8 mouse cellular contexts compared by ENCODE assay signal in the genomic region with DNA sequence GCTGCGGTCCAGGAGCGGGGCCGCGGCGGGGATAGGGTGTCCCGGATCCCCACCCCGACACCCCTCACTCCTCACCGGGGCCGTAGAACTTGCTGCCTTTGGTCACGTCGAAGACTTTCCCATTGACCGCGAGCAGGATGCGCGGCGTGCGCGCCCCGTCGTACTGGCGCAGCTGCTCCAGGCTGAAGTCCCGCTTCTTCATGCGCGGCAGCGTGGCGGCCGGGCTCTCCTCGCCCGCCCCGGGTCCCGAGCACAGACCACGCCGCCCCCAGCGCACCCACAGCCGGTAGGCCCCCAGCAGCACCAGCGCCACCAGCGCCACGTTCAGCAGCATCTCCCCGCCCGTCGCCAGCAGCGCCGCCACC. TPM values are rescaled to one million over a fixed set of nuclear protein-coding genes. Genes with fewer than 3 reads are reported as not detected.
DNase-seq lines count a peak whose midpoint lies in the region; ATAC-seq and TF ChIP-seq lines count a peak whose summit lies in the region.

No protein-coding gene starts in this region.

- intact Hi-C loops in heart, adult 2 months (cut with DNase I) = loop anchor here (5.0 kb wide), 4 partner anchors 135 to 660 kb away; a partner anchor contains a TSS

- TF ChIP-seq EP300 in heart, adult 2 months (IDR thresholded peaks at IDR 0.05; ENCODE audit: insufficient read depth, low read depth, low read length) = no peak
- no peak for TF ChIP-seq EP300 in CH12.LX (IDR thresholded peaks at IDR 0.05; ENCODE audit: low read length)

- H3K27me3 ChIP-seq in heart, adult 2 months (ENCODE audit: control insufficient read depth, insufficient read depth, low read length) = no peaks in the 10 kb centered on the region
- H3K27me3 ChIP-seq in CH12.LX (replicated peaks) = no peaks in the 10 kb centered on the region
- no peaks in the 10 kb centered on the region for H3K27me3 ChIP-seq in forebrain, embryonic 11.5 days (ENCODE audit: control insufficient read depth, insufficient read depth, low read length)
- H3K27me3 ChIP-seq in liver, embryonic 11.5 days (replicated peaks; ENCODE audit: control insufficient read depth, insufficient read depth, low read length) = no peaks in the 10 kb centered on the region
- no peaks in the 10 kb centered on the region for H3K27me3 ChIP-seq in stomach, embryonic 16.5 days (ENCODE audit: control insufficient read depth, insufficient read depth, low read length)

- in situ Hi-C loops in CH12.LX (cut with MboI; ENCODE audit: low pct_ligation_motif_present, low pct_unique_long_range_greater_than_20kb, low sequenced_read_pairs) = no loop called here

- DNase-seq in heart, adult 2 months = no peak
- no peak for DNase-seq in heart, adult 8-10 months (ENCODE audit: low spot score)
- DNase-seq in CH12.LX (ENCODE audit: extremely low read depth) = peak; percentile 7
- no peak for DNase-seq in forebrain, embryonic 11.5 days (ENCODE audit: low spot score)
- DNase-seq in liver, embryonic 11.5 days (ENCODE audit: low spot score) = no peak
- no peak for DNase-seq in cerebellum, postnatal 25 days
- no peak for DNase-seq in right cerebral cortex, adult 18-20 months

- H3K9ac ChIP-seq in heart, adult 2 months (ENCODE audit: low read depth, low read length) = peak overlapping the region; percentile 84
- peak overlapping the region; percentile 59 for H3K9ac ChIP-seq in CH12.LX (ENCODE audit: insufficient read depth, low read depth)
- peak overlapping the region; percentile 79 for H3K9ac ChIP-seq in forebrain, embryonic 11.5 days (ENCODE audit: low read length)
- peak overlapping the region; percentile 91 for H3K9ac ChIP-seq in liver, embryonic 11.5 days (ENCODE audit: low read depth, low read length)
- peak overlapping the region; percentile 89 for H3K9ac ChIP-seq in stomach, embryonic 16.5 days (ENCODE audit: low read length)

- no peak for TF ChIP-seq CTCF in heart, adult 2 months (IDR thresholded peaks at IDR 0.05)
- no peak for TF ChIP-seq CTCF in CH12.LX (conservative IDR thresholded peaks at IDR 0.05 in 1 of 2, IDR thresholded peaks at IDR 0.05 in 1 of 2; ENCODE audit: low read depth in 2 of 2, low read length in 2 of 2)

- TF ChIP-seq RAD21 in CH12.LX (IDR thresholded peaks at IDR 0.05; ENCODE audit: low read depth, low read length) = no peak

- peak overlapping the region; percentile 97 for H3K4me3 ChIP-seq in heart, adult 2 months
- H3K4me3 ChIP-seq in CH12.LX (replicated peaks in 1 of 3; ENCODE audit: low read depth in 2 of 3, low read length in 2 of 3, poor library complexity in 1 of 3) = peak overlapping the region; percentile 85 to 98 (median 91)
- peak overlapping the region; percentile 89 for H3K4me3 ChIP-seq in forebrain, embryonic 11.5 days (ENCODE audit: low read depth, low read length)
- H3K4me3 ChIP-seq in liver, embryonic 11.5 days (ENCODE audit: low read depth, low read length) = peak overlapping the region; percentile 69
- peak overlapping the region; percentile 91 for H3K4me3 ChIP-seq in stomach, embryonic 16.5 days (replicated peaks; ENCODE audit: low read length)

- dilution Hi-C loops in CH12.LX (cut with MboI; ENCODE audit: extremely low pct_ligation_motif_present, extremely low pct_unique_long_range_greater_than_20kb, low sequenced_read_pairs) = no loop called here

- no peak for TF ChIP-seq POLR2A in heart, adult 2 months (IDR thresholded peaks at IDR 0.05; ENCODE audit: insufficient read depth, low read depth, low read length)
- no peak for TF ChIP-seq POLR2A in CH12.LX (IDR thresholded peaks at IDR 0.05; ENCODE audit: low read depth, low read length)

- peak overlapping the region; percentile 85 for H3K27ac ChIP-seq in heart, adult 2 months
- H3K27ac ChIP-seq in CH12.LX (ENCODE audit: insufficient read depth, low read depth) = peak overlapping the region; percentile 16; the same call in 1 of the 2 replicates
- no peak overlapping the region for H3K27ac ChIP-seq in forebrain, embryonic 11.5 days (ENCODE audit: low read depth, low read length)
- peak overlapping the region; percentile 89 for H3K27ac ChIP-seq in liver, embryonic 11.5 days (ENCODE audit: low read depth, low read length)
- H3K27ac ChIP-seq in stomach, embryonic 16.5 days (ENCODE audit: low read length) = peak overlapping the region; percentile 85

- H3K4me1 ChIP-seq in heart, adult 2 months (ENCODE audit: control insufficient read depth, insufficient read depth, low read length) = no peaks in the 10 kb centered on the region; the same call in 1 of the 2 replicates
- peaks cover 0 to 33% of the 10 kb centered on the region in 2 experiments; a peak in 3 of 4 replicates for H3K4me1 ChIP-seq in CH12.LX (ENCODE audit: control insufficient read depth in 1 of 2, insufficient read depth in 2 of 2)
- H3K4me1 ChIP-seq in forebrain, embryonic 11.5 days (replicated peaks; ENCODE audit: control insufficient read depth, insufficient read depth, low read length) = no peaks in the 10 kb centered on the region; the same call in 1 of the 2 replicates
- H3K4me1 ChIP-seq in liver, embryonic 11.5 days (replicated peaks; ENCODE audit: control insufficient read depth, insufficient read depth, low read length) = peaks cover 8% of the 10 kb centered on the region; the same call in 1 of the 2 replicates
- H3K4me1 ChIP-seq in stomach, embryonic 16.5 days (ENCODE audit: control insufficient read depth, insufficient read depth, low read length) = peaks cover 12% of the 10 kb centered on the region

- peak; percentile 63 for ATAC-seq in forebrain, embryonic 11.5 days (replicated peaks; ENCODE audit: low FRiP score)
- ATAC-seq in liver, embryonic 11.5 days (replicated peaks; ENCODE audit: low FRiP score) = peak; percentile 19
- ATAC-seq in stomach, embryonic 16.5 days (ENCODE audit: insufficient read depth, low FRiP score) = peak; percentile 10; the same call in 1 of the 2 replicates

- WGBS in heart, adult 2 months = 1% methylated on average over 39 of the region's 43 CpGs
- WGBS in forebrain, embryonic 11.5 days = 0% methylated on average over 42 of the region's 43 CpGs
- WGBS in liver, embryonic 11.5 days = under 1% methylated on average over 43 of the region's 43 CpGs
- under 1% methylated on average over 43 of the region's 43 CpGs for WGBS in stomach, embryonic 16.5 days

- peak overlapping the region; percentile 93 for H3K4me2 ChIP-seq in CH12.LX (ENCODE audit: insufficient read depth, low read depth, poor library complexity, severe bottlenecking)
- H3K4me2 ChIP-seq in forebrain, embryonic 11.5 days (ENCODE audit: low read depth, low read length, severe bottlenecking) = peak overlapping the region; percentile 78
- peak overlapping the region; percentile 87 for H3K4me2 ChIP-seq in liver, embryonic 11.5 days
- peak overlapping the region; percentile 68 for H3K4me2 ChIP-seq in stomach, embryonic 16.5 days (ENCODE audit: low read depth, low read length)

- peaks cover 1% of the 10 kb centered on the region for H3K79me2 ChIP-seq in heart, adult 2 months (replicated peaks; ENCODE audit: control insufficient read depth, insufficient read depth, low read length)
- peaks cover 26% of the 10 kb centered on the region for H3K79me2 ChIP-seq in CH12.LX (replicated peaks; ENCODE audit: control insufficient read depth, extremely low read depth, insufficient read depth, poor library complexity, severe bottlenecking)

- H3K9me3 ChIP-seq in CH12.LX (replicated peaks; ENCODE audit: low read length) = no peaks in the 10 kb centered on the region
- H3K9me3 ChIP-seq in forebrain, embryonic 11.5 days (ENCODE audit: control insufficient read depth, low read length) = no peaks in the 10 kb centered on the region
- H3K9me3 ChIP-seq in liver, embryonic 11.5 days (ENCODE audit: control insufficient read depth, low read length) = no peaks in the 10 kb centered on the region
- H3K9me3 ChIP-seq in stomach, embryonic 16.5 days (replicated peaks; ENCODE audit: control insufficient read depth, low read length) = no peaks in the 10 kb centered on the region

- peaks cover 3% of the 10 kb centered on the region for H3K36me3 ChIP-seq in heart, adult 2 months (ENCODE audit: control insufficient read depth, insufficient read depth, low read length)
- H3K36me3 ChIP-seq in CH12.LX (replicated peaks in 1 of 2; ENCODE audit: control insufficient read depth in 1 of 2, insufficient read depth in 1 of 2, low read length in 1 of 2) = peaks cover 0 to 13% of the 10 kb centered on the region in 2 experiments
- H3K36me3 ChIP-seq in forebrain, embryonic 11.5 days (ENCODE audit: control insufficient read depth, insufficient read depth, low read length) = no peaks in the 10 kb centered on the region
- no peaks in the 10 kb centered on the region for H3K36me3 ChIP-seq in liver, embryonic 11.5 days (ENCODE audit: control insufficient read depth, insufficient read depth, low read length)
- no peaks in the 10 kb centered on the region for H3K36me3 ChIP-seq in stomach, embryonic 16.5 days (ENCODE audit: control insufficient read depth, insufficient read depth, low read length)

TF ChIP-seq in CH12.LX, 34 proteins besides CTCF, POLR2A, EP300 and RAD21:
- TF ChIP-seq ZC3H11A (IDR thresholded peaks at IDR 0.05; ENCODE audit: low read depth, low read length) (no peak), HCFC1 (IDR thresholded peaks at IDR 0.05; ENCODE audit: low read depth, low read length) (no peak), UBTF (IDR thresholded peaks at IDR 0.05; ENCODE audit: low read depth, low read length) (peak; percentile 70; the same call in 1 of the 2 replicates), CHD1 (IDR thresholded peaks at IDR 0.05; ENCODE audit: low read depth, low read length) (no peak), USF2 (conservative IDR thresholded peaks at IDR 0.05; ENCODE audit: low read depth, low read length) (no peak), MAFK (IDR thresholded peaks at IDR 0.05; ENCODE audit: insufficient replicate concordance, low read length) (no peak), ETS1 (conservative IDR thresholded peaks at IDR 0.05; ENCODE audit: low read depth, low read length) (no peak), ZKSCAN1 (IDR thresholded peaks at IDR 0.05; ENCODE audit: borderline replicate concordance, low read depth, low read length) (no peak), MYC (IDR thresholded peaks at IDR 0.05; ENCODE audit: low read depth, low read length) (no peak), MXI1 (IDR thresholded peaks at IDR 0.05; ENCODE audit: low read depth, low read length) (peak; percentile 74)

RNA-seq across cellular contexts. Expression of a gene that starts 0.3 kb away (rescaled TPM):
- total RNA-seq in heart, adult 2 months (2021) = 10 to 100 TPM; 28.7 to 34.5 TPM
- polyA plus RNA-seq in heart, adult 2 months (2012; rRNA removed) = 12.2 and 17.0 TPM in 2 replicates
- 10 to 100 TPM; 33.9 to 36.7 (median 34.6) TPM for total RNA-seq in heart, adult 8-10 months (2022)
- total RNA-seq in CH12.LX (2012; rRNA removed) (18.5 and 21.8 TPM in 2 replicates), CH12.LX (2014; rRNA removed) (31.6 and 33.6 TPM in 2 replicates)
- 50.3 and 50.4 TPM in 2 replicates for polyA plus RNA-seq in CH12.LX (2012; ENCODE audit: insufficient read length, low read depth)
- polyA plus RNA-seq in forebrain, embryonic 11.5 days (2014; fragmentation: Nextera tagmentation; extraction: Ambion mirVana) = 28.4 and 28.9 TPM in 2 replicates
- 28.3 and 29.4 TPM in 2 replicates for polyA plus RNA-seq in liver, embryonic 11.5 days (2014; fragmentation: Nextera tagmentation; extraction: Ambion mirVana)
- 28.6 and 36.4 TPM in 2 replicates for polyA plus RNA-seq in stomach, embryonic 16.5 days (2015; fragmentation: Nextera tagmentation; extraction: Ambion mirVana)

Comparison
In these comparisons a context has a peak if more than half of its experiments do, and no peak if none do; other contexts are left out.
1. ATAC-seq: peak in every context shown above with its lines; median percentile 63 in forebrain, embryonic 11.5 days; 19 in liver, embryonic 11.5 days; 10 in stomach, embryonic 16.5 days.